Mouse (Mus musculus) ES-E14 (cell line): ENCODE results near the gene Gabbr2.

ENCODE experiments used
- CHD2 ChIP-seq: IDR thresholded peaks from 2 replicates; pipeline ENCODE4 v1.6.1; 2014; ENCODE audit warnings: mild to moderate bottlenecking, low read depth, low read length, inconsistent platforms
- HCFC1 ChIP-seq: IDR thresholded peaks from 2 replicates; pipeline ENCODE4 v1.6.1; 2012; ENCODE audit warnings: low read length, inconsistent platforms, borderline replicate concordance; ENCODE audit not compliant: insufficient read depth
- MAFK ChIP-seq: IDR thresholded peaks from 2 replicates; pipeline ENCODE4 v1.6.1; 2014; ENCODE audit warnings: mild to moderate bottlenecking, low read depth, low read length, inconsistent platforms; ENCODE audit not compliant: insufficient read depth
- ZC3H11A ChIP-seq: IDR thresholded peaks from 2 replicates; pipeline ENCODE4 v1.6.1; 2012; ENCODE audit warnings: low read depth, mild to moderate bottlenecking, inconsistent platforms, low read length, borderline replicate concordance

- TF ChIP-seq HCFC1 = no peak
- no peak for TF ChIP-seq MAFK
- no peak for TF ChIP-seq ZC3H11A
- TF ChIP-seq CHD2 = no peak
Measured at GRCm38 (mm10) chr4:46720070-46720469, 271.6 kb downstream of the Gabbr2 start.
